Mouse (Mus musculus) liver, embryonic 12.5 days (tissue): ENCODE data around the gene Wdr59. TPM values are rescaled to one million over a fixed set of nuclear protein-coding genes. Genes with fewer than 3 reads are reported as not detected.
"Not testable (repeated sequence)": the region's sequence is repeated elsewhere in the genome, so short reads cannot be mapped to it uniquely, and the experiment has no call there.

Experiments used
- ATAC-seq: fragments of 200-750 bp; cut with Nextera tagmentation; 2 replicates; pipeline ENCODE4 v1.8.0; 2017; ENCODE audit warnings: moderate number of reproducible peaks, mild to moderate bottlenecking, moderate library complexity
- H3K27ac ChIP-seq: fragments of 300-500 bp; sonication (generic); 2 replicates; pipeline ENCODE4 v1.5.1; 2016; ENCODE audit warnings: mild to moderate bottlenecking
- H3K27me3 ChIP-seq: fragments of 300-500 bp; sonication (generic); replicated peaks from 2 replicates; pipeline ENCODE4 v1.6.1; 2016; ENCODE audit warnings: mild to moderate bottlenecking, moderate library complexity
- H3K36me3 ChIP-seq: fragments of 300-500 bp; sonication (generic); 2 replicates; pipeline ENCODE4 v1.6.1; 2016; ENCODE audit warnings: mild to moderate bottlenecking, moderate library complexity
- H3K4me1 ChIP-seq: fragments of 300-500 bp; sonication (generic); 2 replicates; pipeline ENCODE4 v1.6.1; 2016
- H3K4me2 ChIP-seq: fragments of 300-500 bp; sonication (generic); 2 replicates; pipeline ENCODE4 v1.6.1; 2016; ENCODE audit warnings: mild to moderate bottlenecking, moderate library complexity
- H3K4me3 ChIP-seq: fragments of 300-500 bp; sonication (generic); 2 replicates; pipeline ENCODE4 v1.5.1; 2016; ENCODE audit warnings: mild to moderate bottlenecking, moderate library complexity
- H3K9ac ChIP-seq: fragments of 300-500 bp; sonication (generic); 2 replicates; pipeline ENCODE4 v1.6.1; 2016; ENCODE audit warnings: mild to moderate bottlenecking, moderate library complexity
- H3K9me3 ChIP-seq: fragments of 300-500 bp; sonication (generic); replicated peaks from 2 replicates; pipeline ENCODE4 v1.6.1; 2016; ENCODE audit warnings: mild to moderate bottlenecking, moderate library complexity
- WGBS: fragments of 180-500 bp; shearing (Covaris S2); methylation state at CpG from one replicate; pipeline ENCODE4 v1.1.7; 2016; ENCODE audit not compliant: insufficient replicate concordance; 5-methylcytosine and 5-hydroxymethylcytosine counted together
- polyA plus RNA-seq: library from polyadenylated mRNA; unstranded; fragments of >200 nt; fragmentation: Nextera tagmentation; extraction: Ambion mirVana; gene quantifications from 2 replicates; pipeline ENCODE4 v1.2.1, GENCODE M21; 2016

Wdr59 gene
- polyA plus RNA-seq, 1 experiment from 2014 or later: 3.1 TPM

DNA sequence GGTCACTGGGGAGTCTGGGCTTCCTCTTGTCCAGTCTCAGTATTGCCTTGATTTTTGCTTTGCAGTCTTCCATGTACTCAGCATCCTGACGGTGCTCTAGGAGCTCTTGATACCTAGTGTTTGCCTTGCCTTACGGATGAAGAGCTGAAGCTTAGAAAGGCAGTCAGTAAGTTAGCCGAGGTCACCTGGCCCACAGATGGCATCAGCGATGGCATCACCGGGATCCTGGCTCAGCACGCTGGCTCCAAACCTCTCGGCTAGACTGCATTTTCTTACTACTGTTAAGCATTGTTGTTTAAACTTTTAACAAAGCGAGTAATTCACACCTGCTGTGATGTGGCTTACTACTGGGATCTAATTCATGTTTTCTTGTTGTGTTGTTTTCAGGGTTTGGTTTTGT lies 8.4 kb downstream of the Wdr59 start:
- peaks cover 48% of the 10 kb centered on the region for H3K4me1 ChIP-seq
- 82% methylated on average over 8 of the region's 8 CpGs for WGBS
- no peak overlapping the region for H3K4me2 ChIP-seq
- H3K27me3 ChIP-seq: no peaks in the 10 kb centered on the region
- H3K4me3 ChIP-seq: no peak overlapping the region
- H3K27ac ChIP-seq: no peak overlapping the region
- no peak for ATAC-seq
- no peak overlapping the region for H3K9ac ChIP-seq
- H3K36me3 ChIP-seq: peaks cover 20% of the 10 kb centered on the region
- H3K9me3 ChIP-seq: no peaks in the 10 kb centered on the region

- Histone ChIP-seq H3K4me2 (no peak overlapping the region), H3K36me3 (peaks cover 18% of the 10 kb centered on the region), H3K27me3 (no peaks in the 10 kb centered on the region), H3K4me1 (peaks cover 50% of the 10 kb centered on the region), H3K9ac (no peak overlapping the region), H3K4me3 (no peak overlapping the region), H3K27ac (no peak overlapping the region), H3K9me3 (no peaks in the 10 kb centered on the region)
- WGBS: 82% methylated on average over 7 of the region's 7 CpGs
- ATAC-seq: no peak
Observed at GRCm38 (mm10) chr8:111512941-111513340, 9.0 kb downstream of the Wdr59 start.

DNA sequence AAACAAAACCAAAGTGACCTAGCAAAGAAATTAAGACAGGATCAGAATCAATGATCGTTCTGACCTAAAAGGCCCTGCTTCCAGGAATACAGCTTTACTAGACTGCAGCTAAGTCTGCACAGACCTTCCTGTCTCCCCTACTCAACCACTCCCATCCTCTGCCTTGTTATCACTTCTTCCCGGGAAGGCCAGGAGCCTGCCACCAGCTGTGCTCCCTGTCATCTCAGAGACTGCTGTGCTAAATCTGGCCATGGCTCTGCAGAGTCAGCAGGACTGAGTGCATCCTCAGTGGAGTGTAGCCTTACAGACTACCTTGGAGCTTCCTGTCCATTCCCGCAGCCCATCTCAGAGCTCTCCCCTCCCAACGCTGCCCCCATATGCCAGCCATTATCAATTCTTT lies 11.5 kb downstream of the Wdr59 start:
- no peak overlapping the region for H3K27ac ChIP-seq
- no peaks in the 10 kb centered on the region for H3K27me3 ChIP-seq
- peak; percentile 63 for ATAC-seq
- 34% methylated on average over 4 of the region's 4 CpGs for WGBS
- H3K4me2 ChIP-seq: 0 out of 2 replicates have a peak overlapping the region, but pooled peaks have one; percentile 57
- peaks cover 2% of the 10 kb centered on the region for H3K36me3 ChIP-seq
- H3K9ac ChIP-seq: no peak overlapping the region
- peaks cover 33% of the 10 kb centered on the region for H3K4me1 ChIP-seq
- no peaks in the 10 kb centered on the region for H3K9me3 ChIP-seq
- H3K4me3 ChIP-seq: no peak overlapping the region

DNA sequence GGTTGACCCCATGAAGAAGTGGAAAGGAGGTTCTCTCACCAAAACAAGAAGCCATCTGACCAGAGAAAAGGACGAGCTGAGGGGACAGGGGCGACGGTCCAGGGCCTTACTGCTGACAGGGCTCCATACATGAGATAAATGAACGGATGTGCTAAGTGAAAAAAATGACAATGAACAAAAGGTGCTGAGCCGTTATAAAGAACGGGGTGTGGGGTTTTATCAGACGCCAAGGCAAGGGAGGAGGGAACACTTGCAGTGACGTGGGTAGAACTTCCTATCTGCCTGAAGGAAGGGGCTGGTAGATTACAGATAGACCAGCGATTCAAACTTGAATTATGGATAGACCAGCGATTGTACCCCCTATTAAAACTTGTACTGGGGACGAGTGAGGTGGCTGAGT lies 12.6 kb downstream of the Wdr59 start:
- Histone ChIP-seq H3K36me3 (peaks cover 1% of the 10 kb centered on the region), H3K9me3 (no peaks in the 10 kb centered on the region), H3K4me2 (peak overlapping the region; percentile 57), H3K27ac (peak overlapping the region; percentile 67), H3K27me3 (no peaks in the 10 kb centered on the region), H3K4me3 (peak overlapping the region; percentile 18; the same call in 1 of the 2 replicates), H3K4me1 (peaks cover 33% of the 10 kb centered on the region), H3K9ac (peak overlapping the region; percentile 35; the same call in 1 of the 2 replicates)
- WGBS: 32% methylated on average over 11 of the region's 11 CpGs
- peak; percentile 84 for ATAC-seq

DNA sequence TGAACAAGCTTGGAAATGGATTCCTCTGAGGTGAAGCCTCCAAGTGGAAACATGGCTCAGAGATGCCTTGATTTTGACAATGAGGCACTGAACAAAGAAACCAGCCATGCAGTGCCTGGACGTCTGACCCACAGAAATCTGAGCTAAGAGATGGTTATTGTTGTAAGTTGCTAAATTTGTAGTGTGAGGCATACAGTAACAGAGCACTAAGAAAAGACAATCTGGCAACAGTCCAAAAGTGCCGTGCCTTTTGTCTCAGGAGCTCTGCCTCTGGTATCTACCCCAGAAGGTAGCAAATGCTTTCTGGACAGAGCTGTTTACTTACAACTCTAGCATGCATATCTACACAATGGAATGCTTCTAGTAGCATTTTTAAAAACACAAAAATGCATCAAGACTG lies 13.3 kb downstream of the Wdr59 start:
- Histone ChIP-seq H3K4me1 (peaks cover 33% of the 10 kb centered on the region), H3K9ac (0 out of 2 replicates have a peak overlapping the region, but pooled peaks have one; percentile 35), H3K4me3 (no peak overlapping the region), H3K27me3 (no peaks in the 10 kb centered on the region), H3K9me3 (no peaks in the 10 kb centered on the region), H3K36me3 (peaks cover 8% of the 10 kb centered on the region), H3K4me2 (peak overlapping the region; percentile 57; the same call in 1 of the 2 replicates), H3K27ac (peak overlapping the region; percentile 67; the same call in 1 of the 2 replicates)
- 47% methylated on average over 2 of the region's 2 CpGs for WGBS
- ATAC-seq: no peak

- no peak overlapping the region for H3K9ac ChIP-seq
- ATAC-seq: no peak; the same call in 1 of the 2 replicates
Observed at GRCm38 (mm10) chr8:111501724-111502464, 20.0 kb downstream of the Wdr59 start.

GRCm38 (mm10) chr8:111498249-111498648 lies 23.6 kb downstream of the Wdr59 start:
- H3K9ac ChIP-seq, H3K4me1 ChIP-seq, H3K27ac ChIP-seq, ATAC-seq, H3K4me3 ChIP-seq, H3K4me2 ChIP-seq, H3K9me3 ChIP-seq, H3K27me3 ChIP-seq: not testable (repeated sequence)
- peaks cover 51% of the 10 kb centered on the region for H3K36me3 ChIP-seq
- 51% methylated on average over 6 of the region's 6 CpGs for WGBS

More at GRCm38 (mm10) chr8:111501724-111502464, 20.0 kb downstream of the Wdr59 start:
- H3K4me3 ChIP-seq: no peak overlapping the region
- no peak overlapping the region for H3K4me2 ChIP-seq
- peaks cover 43% of the 10 kb centered on the region for H3K36me3 ChIP-seq
- H3K27ac ChIP-seq: 0 out of 2 replicates have a peak overlapping the region, but pooled peaks have one; percentile 2
- no peaks in the 10 kb centered on the region for H3K4me1 ChIP-seq
- WGBS: 54% methylated on average over 11 of the region's 11 CpGs
- H3K9me3 ChIP-seq: no peaks in the 10 kb centered on the region
- no peaks in the 10 kb centered on the region for H3K27me3 ChIP-seq

GRCm38 (mm10) chr8:111496326-111496725 lies 25.6 kb downstream of the Wdr59 start:
- WGBS: 69% methylated on average over 7 of the region's 7 CpGs
- Histone ChIP-seq H3K9me3 (no peaks in the 10 kb centered on the region), H3K27ac (no peak overlapping the region), H3K9ac (no peak overlapping the region), H3K4me3 (no peak overlapping the region), H3K36me3 (peaks cover 49% of the 10 kb centered on the region), H3K4me2 (no peak overlapping the region), H3K27me3 (no peaks in the 10 kb centered on the region), H3K4me1 (no peaks in the 10 kb centered on the region; the same call in 1 of the 2 replicates)
- no peak for ATAC-seq

- no peak overlapping the region for H3K27ac ChIP-seq
- H3K9me3 ChIP-seq: no peaks in the 10 kb centered on the region
- peaks cover 37% of the 10 kb centered on the region for H3K36me3 ChIP-seq
- ATAC-seq: no peak
- no peak overlapping the region for H3K4me3 ChIP-seq
- WGBS: 86% methylated on average over 3 of the region's 3 CpGs
- no peaks in the 10 kb centered on the region for H3K27me3 ChIP-seq
- H3K4me2 ChIP-seq: no peak overlapping the region
- no peak overlapping the region for H3K9ac ChIP-seq
- no peaks in the 10 kb centered on the region; the same call in 1 of the 2 replicates for H3K4me1 ChIP-seq
Observed at GRCm38 (mm10) chr8:111493176-111493575, 28.7 kb downstream of the Wdr59 start.

DNA sequence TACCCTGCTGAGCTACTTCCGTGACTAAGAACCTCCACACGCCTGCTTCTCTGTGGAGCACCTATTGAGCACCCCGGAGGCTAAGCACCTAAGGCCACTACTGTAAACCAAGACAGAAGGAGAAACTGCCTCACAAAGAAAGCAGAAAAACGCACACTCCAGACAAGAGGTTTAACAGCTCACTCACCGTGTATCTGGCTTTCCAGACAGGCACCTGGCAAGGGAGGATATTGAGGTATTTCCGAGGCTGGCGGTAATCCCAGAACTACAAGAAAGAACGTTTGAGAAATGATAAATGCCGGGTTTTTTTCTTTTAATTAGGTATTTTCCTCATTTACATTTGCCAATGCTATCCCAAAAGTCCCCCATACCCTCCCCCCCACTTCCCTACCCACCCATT lies 29.4 kb downstream of the Wdr59 start:
- Histone ChIP-seq H3K4me2 (no peak overlapping the region), H3K4me3 (no peak overlapping the region), H3K36me3 (peaks cover 33% of the 10 kb centered on the region), H3K4me1 (no peaks in the 10 kb centered on the region; the same call in 1 of the 2 replicates), H3K27me3 (no peaks in the 10 kb centered on the region), H3K27ac (no peak overlapping the region), H3K9ac (no peak overlapping the region), H3K9me3 (no peaks in the 10 kb centered on the region)
- WGBS: 84% methylated on average over 9 of the region's 9 CpGs
- no peak for ATAC-seq

GRCm38 (mm10) chr8:111491191-111491590 lies 30.7 kb downstream of the Wdr59 start:
- no peak for ATAC-seq
- 56% methylated on average over 7 of the region's 7 CpGs for WGBS
- Histone ChIP-seq H3K36me3 (peaks cover 33% of the 10 kb centered on the region), H3K27ac (no peak overlapping the region), H3K4me1 (no peaks in the 10 kb centered on the region; the same call in 1 of the 2 replicates), H3K4me2 (no peak overlapping the region), H3K4me3 (no peak overlapping the region), H3K9me3 (no peaks in the 10 kb centered on the region), H3K27me3 (no peaks in the 10 kb centered on the region), H3K9ac (no peak overlapping the region)

DNA sequence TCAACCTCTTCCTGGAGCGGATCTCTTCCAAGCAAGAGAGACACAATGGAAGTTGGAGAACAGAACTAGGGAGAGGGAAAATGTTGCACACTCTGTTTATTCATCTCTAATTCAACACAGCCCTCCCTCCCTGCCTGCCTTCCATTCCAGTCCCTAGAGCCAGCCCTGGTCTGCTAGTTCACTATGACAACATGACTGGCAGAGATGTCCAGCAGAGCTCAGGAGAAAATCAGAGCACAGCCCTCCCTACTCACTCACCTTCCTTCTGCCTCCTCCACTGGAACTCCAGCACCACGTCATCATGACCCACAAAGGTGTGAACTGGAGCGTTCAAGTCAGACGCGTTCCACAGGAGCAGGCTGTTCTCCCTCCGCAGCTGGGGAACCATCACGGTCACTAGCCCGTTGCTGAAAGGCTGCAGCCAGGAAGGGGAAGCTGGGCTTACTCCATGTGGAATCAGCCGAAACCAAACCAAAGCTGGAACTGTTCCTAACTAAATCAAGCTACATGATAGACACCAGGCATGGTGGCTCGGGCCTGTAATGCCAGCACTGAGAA lies 31.8 kb downstream of the Wdr59 start:
- Histone ChIP-seq H3K4me3 (no peak overlapping the region), H3K4me2 (no peak overlapping the region), H3K36me3 (peaks cover 31% of the 10 kb centered on the region), H3K27me3 (no peaks in the 10 kb centered on the region), H3K27ac (no peak overlapping the region), H3K9ac (no peak overlapping the region), H3K4me1 (no peaks in the 10 kb centered on the region; the same call in 1 of the 2 replicates), H3K9me3 (no peaks in the 10 kb centered on the region)
- WGBS: 86% methylated on average over 10 of the region's 10 CpGs
- ATAC-seq: no peak
